Mouse (Mus musculus) spleen, adult 12 weeks (tissue): ENCODE data around the gene Chpt1.

Source experiments
- DNase-seq: peaks from one replicate; pipeline ENCODE4 v3.0.0; 2022; ENCODE audit warnings: low spot score

The Chpt1 gene

GRCm38 (mm10) chr10:88404220-88404619 is 99.7 kb downstream of the Chpt1 start:
- no peak for DNase-seq

GRCm38 (mm10) chr10:88403021-88403420 is 100.9 kb downstream of the Chpt1 start:
- DNase-seq, result no peak
